Mouse (Mus musculus) testis, adult 2 months (tissue): ENCODE measurements at regions not wholly inside any gene's neighbourhood (a gene's known extent, or its start where the extent isn't known, plus 50 kb on each side); places are given as distances from the start of the nearest gene placed in this dataset.
"Not testable (repeated sequence)": the region's sequence is repeated elsewhere in the genome, so short reads cannot be mapped to it uniquely, and the experiment has no call there.

ENCODE experiments used
- H3K27ac ChIP-seq: fragments of 200-500 bp; 2 replicates; pipeline ENCODE4 v1.5.1; 2012; ENCODE audit warnings: low read depth, low read length; ENCODE audit not compliant: control insufficient read depth, insufficient read depth
- H3K27me3 ChIP-seq: fragments of 200-500 bp; 2 replicates; pipeline ENCODE4 v1.6.1; 2012; ENCODE audit warnings: mild to moderate bottlenecking, low read length, moderate library complexity; ENCODE audit not compliant: control insufficient read depth, insufficient read depth
- H3K36me3 ChIP-seq: fragments of 200-500 bp; 2 replicates; pipeline ENCODE4 v1.6.1; 2012; ENCODE audit warnings: mild to moderate bottlenecking, low read length; ENCODE audit not compliant: control insufficient read depth, insufficient read depth
- H3K4me1 ChIP-seq: fragments of 200-500 bp; 2 replicates; pipeline ENCODE4 v1.6.1; 2012; ENCODE audit warnings: low read length; ENCODE audit not compliant: control insufficient read depth, insufficient read depth
- H3K4me3 ChIP-seq: fragments of 200-500 bp; 2 replicates; pipeline ENCODE4 v1.5.1; 2012; ENCODE audit warnings: low read depth, mild to moderate bottlenecking, low read length, moderate library complexity, mixed read lengths; ENCODE audit not compliant: control insufficient read depth
- CTCF ChIP-seq: fragments of 200-500 bp; IDR thresholded peaks from 2 replicates; pipeline ENCODE4 v1.5.1; 2012; ENCODE audit warnings: low read depth, mild to moderate bottlenecking, inconsistent platforms, low read length, moderate library complexity; ENCODE audit not compliant: control insufficient read depth, insufficient read depth, insufficient replicate concordance
- POLR2A ChIP-seq: fragments of 200-500 bp; IDR thresholded peaks from 2 replicates; pipeline ENCODE4 v1.6.1; 2012; ENCODE audit warnings: low read depth, mild to moderate bottlenecking, inconsistent platforms, low read length, moderate library complexity; ENCODE audit not compliant: control insufficient read depth

DNA sequence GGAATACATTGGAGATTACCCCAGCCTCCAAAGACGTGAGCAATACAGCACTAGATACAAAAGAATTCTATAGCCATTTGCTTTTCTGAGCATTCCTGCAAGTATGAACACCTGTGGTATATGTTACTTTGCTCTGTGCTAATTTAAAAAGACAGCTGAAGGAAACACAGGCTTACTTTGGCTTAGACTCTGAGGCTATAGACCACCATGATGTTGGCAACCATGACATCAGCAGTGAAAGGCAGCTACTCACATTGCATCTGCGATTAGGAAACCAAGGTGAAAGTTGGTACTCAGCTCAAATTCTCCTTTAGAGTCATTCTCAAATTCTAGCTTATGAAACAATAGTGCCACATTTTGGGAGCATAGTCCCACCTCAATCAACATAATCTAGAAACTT lies 451.4 kb upstream of the Tbl1xr1 start:
- Histone ChIP-seq H3K4me3 (no peak overlapping the region), H3K27ac (no peak overlapping the region), H3K36me3 (no peaks in the 10 kb centered on the region), H3K27me3 (no peaks in the 10 kb centered on the region), H3K4me1 (no peaks in the 10 kb centered on the region)
- no peak for TF ChIP-seq POLR2A
- TF ChIP-seq CTCF: no peak

- H3K36me3 ChIP-seq: no peaks in the 10 kb centered on the region
- no peak overlapping the region for H3K27ac ChIP-seq
These were observed 450.4 kb upstream of the Tbl1xr1 start for GRCm38 (mm10) chr3:21626029-21626428.

GRCm38 (mm10) chr3:21627048-21627447 lies 449.4 kb upstream of the Tbl1xr1 start:
- not testable (repeated sequence) for H3K4me1 ChIP-seq, H3K4me3 ChIP-seq, H3K27ac ChIP-seq, H3K36me3 ChIP-seq, H3K27me3 ChIP-seq

More at GRCm38 (mm10) chr3:21626029-21626428, 450.4 kb upstream of the Tbl1xr1 start:
- H3K4me1 ChIP-seq: no peaks in the 10 kb centered on the region
- H3K4me3 ChIP-seq: no peak overlapping the region
- H3K27me3 ChIP-seq: no peaks in the 10 kb centered on the region
- TF ChIP-seq CTCF: no peak
- no peak for TF ChIP-seq POLR2A

DNA sequence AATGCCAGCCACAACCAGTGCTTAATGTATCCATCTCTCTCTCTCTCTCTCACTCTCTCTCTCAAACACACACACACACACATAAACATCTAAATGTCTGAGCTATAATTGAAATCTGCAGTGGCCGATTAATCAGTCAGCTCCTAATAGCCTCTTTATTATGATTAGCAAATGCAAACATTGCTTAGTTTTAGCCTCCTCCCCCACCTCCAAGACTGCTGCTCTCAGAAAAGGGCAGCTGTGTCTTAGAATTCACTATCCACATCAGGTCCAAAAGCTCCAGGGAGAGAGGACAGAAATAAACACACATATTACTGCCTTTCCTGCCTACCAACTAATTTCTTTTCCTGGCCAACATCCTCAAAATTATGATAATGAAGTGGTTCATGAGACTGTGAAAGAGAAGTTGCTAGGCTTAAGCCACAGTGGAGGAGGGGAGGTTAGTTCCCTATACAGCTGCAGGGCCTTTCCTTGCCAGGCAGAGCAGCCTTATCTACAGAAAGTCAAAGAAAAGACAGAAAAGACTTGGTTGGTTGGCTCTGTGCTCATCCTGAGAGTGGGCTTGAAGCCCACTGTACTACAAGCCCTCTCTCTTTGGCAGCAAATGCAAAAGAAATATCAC lies 442.7 kb upstream of the Tbl1xr1 start:
- TF ChIP-seq POLR2A (no peak), CTCF (no peak)
- Histone ChIP-seq H3K27ac (no peak overlapping the region), H3K4me3 (no peak overlapping the region), H3K4me1 (no peaks in the 10 kb centered on the region), H3K27me3 (no peaks in the 10 kb centered on the region), H3K36me3 (no peaks in the 10 kb centered on the region)

DNA sequence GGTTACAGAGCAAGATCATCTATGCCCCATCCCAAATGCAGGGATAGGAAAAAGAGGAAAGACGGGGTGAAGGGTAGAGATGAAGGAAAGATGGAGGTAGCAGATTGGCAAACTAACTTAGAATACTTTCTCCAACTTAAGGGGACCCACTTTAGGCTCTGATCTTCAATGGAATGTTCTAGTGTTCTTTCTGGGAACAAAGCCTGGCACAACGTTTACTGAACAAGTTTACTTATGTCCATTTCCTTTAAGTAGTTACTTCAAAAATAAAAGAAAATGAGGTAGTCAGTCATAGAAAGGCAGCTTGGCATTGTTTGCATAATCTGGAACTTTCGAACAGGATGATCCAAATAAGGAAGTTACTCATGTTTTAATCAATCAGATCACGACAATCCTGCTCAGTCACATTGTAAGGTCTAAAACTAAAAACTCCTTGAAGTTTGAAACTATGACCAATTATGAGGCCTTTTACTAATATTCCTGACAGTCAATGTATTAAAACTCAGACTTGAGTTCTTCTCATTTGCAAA lies 441.7 kb upstream of the Tbl1xr1 start:
- Histone ChIP-seq H3K27ac (no peak overlapping the region), H3K4me3 (no peak overlapping the region), H3K36me3 (no peaks in the 10 kb centered on the region), H3K4me1 (no peaks in the 10 kb centered on the region), H3K27me3 (no peaks in the 10 kb centered on the region)
- TF ChIP-seq POLR2A: no peak
- no peak for TF ChIP-seq CTCF

- no peaks in the 10 kb centered on the region for H3K4me1 ChIP-seq
These were observed 437.6 kb upstream of the Tbl1xr1 start for GRCm38 (mm10) chr3:21638886-21639285.

DNA sequence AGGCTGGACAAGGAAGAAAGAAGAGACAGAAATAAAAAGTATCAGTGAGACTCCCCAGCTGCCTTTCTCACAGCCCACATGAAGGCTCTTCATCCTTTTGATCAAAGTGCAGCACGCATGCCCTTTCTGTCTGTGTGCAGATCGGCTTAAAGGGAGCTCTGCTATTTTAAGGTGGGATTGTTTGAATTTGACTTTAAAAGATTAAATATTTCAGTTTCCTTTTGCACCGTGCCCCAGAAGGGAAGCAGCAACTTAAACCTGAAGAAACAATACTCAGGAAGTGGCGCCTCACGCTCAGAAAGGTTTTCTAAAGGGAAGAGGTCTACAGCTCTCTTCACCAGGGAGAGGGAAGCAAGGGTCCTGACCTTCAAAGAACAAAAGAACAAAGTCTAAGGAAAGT lies 436.9 kb upstream of the Tbl1xr1 start:
- TF ChIP-seq POLR2A: no peak
- TF ChIP-seq CTCF: no peak
- no peak overlapping the region for H3K27ac ChIP-seq

More at GRCm38 (mm10) chr3:21638886-21639285, 437.6 kb upstream of the Tbl1xr1 start:
- no peak overlapping the region for H3K4me3 ChIP-seq
- no peak overlapping the region for H3K27ac ChIP-seq
- H3K27me3 ChIP-seq: no peaks in the 10 kb centered on the region
- no peaks in the 10 kb centered on the region for H3K36me3 ChIP-seq
- TF ChIP-seq CTCF: no peak
- TF ChIP-seq POLR2A: no peak

DNA sequence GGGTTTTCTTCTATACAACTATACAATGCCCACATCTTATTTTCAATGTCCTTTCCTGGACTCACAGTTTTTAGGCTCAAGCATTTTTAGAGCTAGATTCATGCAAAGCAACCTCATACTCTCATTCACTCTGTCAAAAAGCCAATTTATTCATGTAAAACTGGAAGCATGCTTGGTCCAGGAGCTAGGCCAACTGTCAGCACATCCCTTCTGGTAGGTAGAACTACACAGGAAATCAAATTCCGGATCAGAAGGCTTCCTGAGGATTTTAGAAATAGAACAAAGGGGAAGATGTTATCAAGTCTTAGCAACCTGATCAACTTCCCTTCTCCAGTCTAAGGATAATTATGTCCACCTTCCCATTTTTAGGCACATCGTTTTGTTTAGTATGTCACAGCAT lies 432.4 kb upstream of the Tbl1xr1 start:
- Histone ChIP-seq H3K36me3 (no peaks in the 10 kb centered on the region), H3K27me3 (no peaks in the 10 kb centered on the region), H3K4me3 (no peak overlapping the region), H3K27ac (no peak overlapping the region), H3K4me1 (no peaks in the 10 kb centered on the region)
- TF ChIP-seq CTCF: no peak
- TF ChIP-seq POLR2A: no peak

More for the DNA sequence above, 436.9 kb upstream of the Tbl1xr1 start:
- Histone ChIP-seq H3K4me3 (no peak overlapping the region), H3K27me3 (no peaks in the 10 kb centered on the region), H3K4me1 (no peaks in the 10 kb centered on the region), H3K36me3 (no peaks in the 10 kb centered on the region)
